Mouse (Mus musculus) central nervous system, embryonic 14 days (tissue): ENCODE measurements around the gene Gm10663. TPM values are rescaled to one million over a fixed set of nuclear protein-coding genes. Genes with fewer than 3 reads are reported as not detected.

Source experiments
- polyA plus RNA-seq: library from polyadenylated mRNA; depleted of rRNA; stranded (reverse); fragments of >200 nt; gene quantifications from 2 replicates; pipeline ENCODE4 v1.2.3, GENCODE M21; 2012; rRNA removed

The Gm10663 gene
- polyA plus RNA-seq: not detected in 2 replicates

GRCm38 (mm10) chr8:65074733-65075132 lies at the start of gene Gm10663:
Gm10663 (plus strand) TSS chr8:65075033.

DNA sequence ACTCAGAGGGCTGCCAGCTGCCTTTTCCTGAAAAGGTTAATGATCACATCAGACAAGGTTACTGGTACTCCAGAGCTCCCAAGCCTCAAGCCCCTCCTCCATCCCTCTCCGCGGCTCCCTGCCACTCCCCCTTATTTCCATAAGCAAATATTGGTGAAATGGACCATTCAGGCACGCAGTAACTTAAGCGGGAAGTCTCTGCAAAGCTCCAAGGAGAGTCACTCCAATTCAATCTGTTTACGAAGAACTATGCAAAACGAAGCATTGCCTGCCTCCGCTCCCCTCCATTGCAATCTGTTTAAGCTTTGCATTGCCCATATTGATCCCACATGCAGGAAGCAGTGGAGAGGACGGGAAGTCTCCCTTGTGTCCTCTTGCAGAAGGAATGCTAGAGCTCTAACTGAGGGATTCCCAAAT lies 37.7 kb upstream of the Gm10663 start, which contains the start of gene Apela:
Apela (minus strand) TSS at position 220 of the 417 bp plus-strand sequence.

Other genes with a start within 250 kb of the Gm10663 start
- gene Klhl2, start 225.0 kb upstream of the Gm10663 start, polyA plus RNA-seq: 39.8 and 48.9 TPM in 2 replicates
- 15.3 and 17.7 TPM in 2 replicates for gene Tmem192, start 127.8 kb upstream of the Gm10663 start, polyA plus RNA-seq
- gene Trim75, start 87.2 kb upstream of the Gm10663 start, polyA plus RNA-seq: not detected in 2 replicates
- gene Trim61, start 56.5 kb upstream of the Gm10663 start, polyA plus RNA-seq: 0.05 TPM in 1 of 2 replicates, not detected in the other
- not detected in 2 replicates for gene Trim60, start 56.4 kb upstream of the Gm10663 start, polyA plus RNA-seq
- gene Apela, start 37.7 kb upstream of the Gm10663 start, polyA plus RNA-seq: 2.2 and 2.3 TPM in 2 replicates
- not detected in 2 replicates for gene BC030870, start 54.5 kb downstream of the Gm10663 start, polyA plus RNA-seq